ENCODE assay signal across 10 mouse cellular contexts in the genomic region with DNA sequence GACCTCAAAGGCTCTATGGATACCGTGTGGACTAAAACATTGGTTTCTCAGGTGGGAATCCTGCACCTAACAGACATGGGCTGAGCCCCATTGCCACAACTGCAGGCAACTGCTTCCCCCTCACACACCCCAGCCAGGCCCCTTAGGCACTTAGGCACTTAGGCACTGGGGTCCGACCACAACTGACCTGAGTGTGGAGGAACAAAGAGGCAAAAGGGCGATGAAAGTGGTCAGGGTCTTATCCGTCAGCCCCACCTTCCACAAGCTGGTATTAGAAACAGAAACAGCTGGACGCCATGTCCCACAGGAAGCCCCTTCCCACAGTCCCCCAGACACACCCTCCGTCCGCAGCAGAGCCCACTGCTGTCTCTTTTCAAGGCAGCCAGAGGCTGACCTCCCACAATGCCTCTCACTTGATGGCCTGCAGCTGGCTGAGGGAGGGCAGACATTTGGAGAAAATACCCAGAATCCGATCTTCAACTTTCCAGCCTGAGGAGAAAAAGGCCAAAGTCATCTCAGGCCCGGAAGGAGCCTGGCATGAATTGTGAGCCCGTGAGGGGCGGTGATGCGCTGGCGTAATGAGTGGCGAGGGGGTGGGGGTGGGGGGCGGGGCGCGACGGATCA. TPM values are rescaled to one million over a fixed set of nuclear protein-coding genes. Genes with fewer than 3 reads are reported as not detected.
A peak's percentile ranks its signal among the peaks of the same experiment; 100 is the strongest.
DNase-seq lines count a peak whose midpoint lies in the region; ATAC-seq and TF ChIP-seq lines count a peak whose summit lies in the region.
"Had no signal": no experiment of that assay in that cellular context is flagged by ENCODE, and none has a peak within 500 bp of the region (broad histone marks: within the 10 kb centered on the region; RNA-seq: fewer than 3 reads in every experiment).

No protein-coding gene starts in this region.

- intact Hi-C loops in heart, postnatal 36 days (cut with DNase I) = no loop called here

- no peak for DNase-seq in heart, embryonic 10.5 days (ENCODE audit: low spot score)
- DNase-seq in heart, postnatal 36 days = no peak
- DNase-seq in neural tube, embryonic 11.5 days (ENCODE audit: low spot score) = no peak
- DNase-seq in neural tube, embryonic 10.5 days (ENCODE audit: extremely low spot score, low spot score) = no peak
- no peak for DNase-seq in limb, embryonic 14.5 days (ENCODE audit: low spot score)
- no peak for DNase-seq in layer of hippocampus, postnatal 14 days (ENCODE audit: low spot score in 2 of 2)
- no peak for DNase-seq in natural killer cell, adult 2 months (ENCODE audit: low spot score in 2 of 2)
- DNase-seq: gastrocnemius, adult 2 months; thymus, postnatal 36 days had no signal

- peak overlapping the region; percentile 40 for H3K4me3 ChIP-seq in heart, embryonic 10.5 days
- H3K4me3 ChIP-seq in neural tube, embryonic 11.5 days (ENCODE audit: low read depth, low read length) = no peak overlapping the region
- 0 out of 2 replicates have a peak overlapping the region, but pooled peaks have one; percentile 8 for H3K4me3 ChIP-seq in limb, embryonic 14.5 days (replicated peaks; ENCODE audit: low read length)
- H3K4me3 ChIP-seq in stomach, embryonic 16.5 days (replicated peaks; ENCODE audit: low read length) = peak overlapping the region; percentile 10; the same call in 1 of the 2 replicates
- H3K4me3 ChIP-seq: gastrocnemius, adult 2 months had no signal

- 24% methylated on average over 18 of the region's 18 CpGs for WGBS in heart, embryonic 10.5 days
- 33% methylated on average over 18 of the region's 18 CpGs for WGBS in neural tube, embryonic 11.5 days
- 27% methylated on average over 17 of the region's 18 CpGs for WGBS in limb, embryonic 14.5 days
- WGBS in stomach, embryonic 16.5 days = 19% methylated on average over 18 of the region's 18 CpGs

- H3K4me1 ChIP-seq in heart, embryonic 10.5 days = peaks cover 20% of the 10 kb centered on the region
- H3K4me1 ChIP-seq in neural tube, embryonic 11.5 days (ENCODE audit: control insufficient read depth, insufficient read depth, low read length) = peaks cover 5% of the 10 kb centered on the region; the same call in 1 of the 2 replicates
- H3K4me1 ChIP-seq in limb, embryonic 14.5 days (ENCODE audit: control insufficient read depth, insufficient read depth, low read length) = 0 out of 2 replicates have a peak, but pooled peaks cover 10% of the 10 kb centered on the region
- H3K4me1 ChIP-seq in stomach, embryonic 16.5 days (ENCODE audit: control insufficient read depth, insufficient read depth, low read length) = peaks cover 21% of the 10 kb centered on the region; the same call in 1 of the 2 replicates

- no peak for TF ChIP-seq POLR2A in limb, embryonic 14.5 days (IDR thresholded peaks at IDR 0.05; ENCODE audit: borderline replicate concordance, extremely low read depth, insufficient read depth, insufficient read length)

- H3K27ac ChIP-seq in heart, embryonic 10.5 days = peak overlapping the region; percentile 71
- no peak overlapping the region for H3K27ac ChIP-seq in neural tube, embryonic 11.5 days (ENCODE audit: low read depth, low read length)
- no peak overlapping the region for H3K27ac ChIP-seq in limb, embryonic 14.5 days (replicated peaks; ENCODE audit: low read depth, low read length)
- peak overlapping the region; percentile 80 for H3K27ac ChIP-seq in stomach, embryonic 16.5 days (ENCODE audit: low read length)
- H3K27ac ChIP-seq: gastrocnemius, adult 2 months had no signal

- no peaks in the 10 kb centered on the region for H3K9me3 ChIP-seq in heart, embryonic 10.5 days
- no peaks in the 10 kb centered on the region for H3K9me3 ChIP-seq in neural tube, embryonic 11.5 days (ENCODE audit: control insufficient read depth, low read length)
- no peaks in the 10 kb centered on the region for H3K9me3 ChIP-seq in limb, embryonic 14.5 days (ENCODE audit: control insufficient read depth, low read length)
- no peaks in the 10 kb centered on the region for H3K9me3 ChIP-seq in stomach, embryonic 16.5 days (replicated peaks; ENCODE audit: control insufficient read depth, low read length)

- peaks cover 20% of the 10 kb centered on the region for H3K27me3 ChIP-seq in heart, embryonic 10.5 days (ENCODE audit: insufficient read depth, poor library complexity, severe bottlenecking)
- H3K27me3 ChIP-seq in neural tube, embryonic 11.5 days (ENCODE audit: control insufficient read depth, insufficient read depth, low read length) = no peaks in the 10 kb centered on the region
- H3K27me3 ChIP-seq in limb, embryonic 14.5 days (ENCODE audit: control insufficient read depth, insufficient read depth, low read length) = no peaks in the 10 kb centered on the region
- 0 out of 2 replicates have a peak, but pooled peaks cover 3% of the 10 kb centered on the region for H3K27me3 ChIP-seq in stomach, embryonic 16.5 days (ENCODE audit: control insufficient read depth, insufficient read depth, low read length)

- H3K36me3 ChIP-seq in heart, embryonic 10.5 days = peaks cover 10% of the 10 kb centered on the region; the same call in 1 of the 2 replicates
- H3K36me3 ChIP-seq in neural tube, embryonic 11.5 days (ENCODE audit: control insufficient read depth, insufficient read depth, low read length) = no peaks in the 10 kb centered on the region; the same call in 1 of the 2 replicates
- H3K36me3 ChIP-seq in limb, embryonic 14.5 days (ENCODE audit: control insufficient read depth, insufficient read depth, low read length) = peaks cover 11% of the 10 kb centered on the region; the same call in 1 of the 2 replicates
- H3K36me3 ChIP-seq in stomach, embryonic 16.5 days (ENCODE audit: control insufficient read depth, insufficient read depth, low read length) = no peaks in the 10 kb centered on the region

- peak overlapping the region; percentile 34 for H3K4me2 ChIP-seq in neural tube, embryonic 11.5 days (ENCODE audit: low read depth)
- H3K4me2 ChIP-seq in limb, embryonic 14.5 days (replicated peaks; ENCODE audit: low read depth, low read length, severe bottlenecking) = peak overlapping the region; percentile 37
- peak overlapping the region; percentile 47 for H3K4me2 ChIP-seq in stomach, embryonic 16.5 days (ENCODE audit: low read depth, low read length)

- H3K9ac ChIP-seq in neural tube, embryonic 11.5 days (ENCODE audit: low read length) = peak overlapping the region; percentile 35
- H3K9ac ChIP-seq in limb, embryonic 14.5 days (ENCODE audit: low read depth, low read length, severe bottlenecking) = peak overlapping the region; percentile 45; the same call in 1 of the 2 replicates
- peak overlapping the region; percentile 55 for H3K9ac ChIP-seq in stomach, embryonic 16.5 days (ENCODE audit: low read length)

- no peak for ATAC-seq in neural tube, embryonic 11.5 days (ENCODE audit: insufficient read depth, low FRiP score, low TSS enrichment)
- no peak for ATAC-seq in limb, embryonic 14.5 days (ENCODE audit: low FRiP score, low read depth)
- peak; percentile 63; the same call in 1 of the 2 replicates for ATAC-seq in stomach, embryonic 16.5 days (ENCODE audit: insufficient read depth, low FRiP score)

RNA-seq across cellular contexts. Expression of gene Lrrc71, which starts 3.3 kb away (rescaled TPM):
- 0.30 and 0.63 TPM in 2 replicates for polyA plus RNA-seq in heart, embryonic 10.5 days (2016; fragmentation: Nextera tagmentation; extraction: Ambion mirVana)
- under 1 TPM; 0.14 to 0.28 TPM for total RNA-seq in heart, postnatal 36 days (2021)
- polyA plus RNA-seq in neural tube, embryonic 11.5 days (2014; fragmentation: Nextera tagmentation; extraction: Ambion mirVana) = 0.24 and 0.31 TPM in 2 replicates
- polyA plus RNA-seq in limb, embryonic 14.5 days (2012; rRNA removed) = 0.28 and 0.52 TPM in 2 replicates
- 0.33 and 0.83 TPM in 2 replicates for polyA plus RNA-seq in limb, embryonic 14.5 days (2014; fragmentation: Nextera tagmentation; extraction: Ambion mirVana)
- 0.63 and 1.0 TPM in 2 replicates for polyA plus RNA-seq in stomach, embryonic 16.5 days (2015; fragmentation: Nextera tagmentation; extraction: Ambion mirVana)
- total RNA-seq in layer of hippocampus, postnatal 14 days (2021) = under 1 TPM; 0.60 to 0.81 TPM

RNA-seq across cellular contexts. Expression of gene Ntrk1, which starts 49.8 kb away (rescaled TPM):
- 0.05 and 0.68 TPM in 2 replicates for polyA plus RNA-seq in heart, embryonic 10.5 days (2016; fragmentation: Nextera tagmentation; extraction: Ambion mirVana)
- under 1 TPM; 0.16 to 0.19 TPM for total RNA-seq in heart, postnatal 36 days (2021)
- 18.3 and 20.4 TPM in 2 replicates for polyA plus RNA-seq in neural tube, embryonic 11.5 days (2014; fragmentation: Nextera tagmentation; extraction: Ambion mirVana)
- 2.7 and 3.7 TPM in 2 replicates for polyA plus RNA-seq in limb, embryonic 14.5 days (2012; rRNA removed)
- polyA plus RNA-seq in limb, embryonic 14.5 days (2014; fragmentation: Nextera tagmentation; extraction: Ambion mirVana) = 1.3 and 2.1 TPM in 2 replicates
- polyA plus RNA-seq in stomach, embryonic 16.5 days (2015; fragmentation: Nextera tagmentation; extraction: Ambion mirVana) = 1.4 and 2.0 TPM in 2 replicates
- under 1 TPM; 0.29 to 0.41 TPM for total RNA-seq in layer of hippocampus, postnatal 14 days (2021)
- total RNA-seq: gastrocnemius, adult 2 months had no signal

RNA-seq across cellular contexts. Expression of gene Insrr, which starts 51.6 kb away (rescaled TPM):
- 0.07 TPM in 1 of 2 replicates, not detected in the other for polyA plus RNA-seq in heart, embryonic 10.5 days (2016; fragmentation: Nextera tagmentation; extraction: Ambion mirVana)
- total RNA-seq in heart, postnatal 36 days (2021) = under 1 TPM in 1 of 2 experiments, not detected in 1; 0.08 TPM
- polyA plus RNA-seq in neural tube, embryonic 11.5 days (2014; fragmentation: Nextera tagmentation; extraction: Ambion mirVana) = 0.45 and 0.87 TPM in 2 replicates
- 1.4 and 1.7 TPM in 2 replicates for polyA plus RNA-seq in limb, embryonic 14.5 days (2012; rRNA removed)
- polyA plus RNA-seq in limb, embryonic 14.5 days (2014; fragmentation: Nextera tagmentation; extraction: Ambion mirVana) = 0.22 and 0.35 TPM in 2 replicates
- polyA plus RNA-seq in stomach, embryonic 16.5 days (2015; fragmentation: Nextera tagmentation; extraction: Ambion mirVana) = 0.41 and 0.50 TPM in 2 replicates
- total RNA-seq in layer of hippocampus, postnatal 14 days (2021) = under 1 TPM; 0.12 to 0.35 TPM
- total RNA-seq: gastrocnemius, adult 2 months had no signal

Comparison
In these comparisons a context has a peak if more than half of its experiments do, and no peak if none do; other contexts are left out.
1. H3K27ac ChIP-seq: peak in heart, embryonic 10.5 days (single experiment) and stomach, embryonic 16.5 days (single experiment); none in neural tube, embryonic 11.5 days (single experiment) and limb, embryonic 14.5 days (single experiment).
2. Peak in every context shown above with its lines, with median percentiles within 50 percentile points of each other: H3K4me2 ChIP-seq and H3K9ac ChIP-seq.